Mouse (Mus musculus) MN1 (cell line): ENCODE results near the gene Nos1ap.

Source experiments
- DNase-seq: peaks from one replicate; pipeline ENCODE4 v3.0.0-alpha.2; 2016; ENCODE audit warnings: low spot score

Nos1ap gene

DNA sequence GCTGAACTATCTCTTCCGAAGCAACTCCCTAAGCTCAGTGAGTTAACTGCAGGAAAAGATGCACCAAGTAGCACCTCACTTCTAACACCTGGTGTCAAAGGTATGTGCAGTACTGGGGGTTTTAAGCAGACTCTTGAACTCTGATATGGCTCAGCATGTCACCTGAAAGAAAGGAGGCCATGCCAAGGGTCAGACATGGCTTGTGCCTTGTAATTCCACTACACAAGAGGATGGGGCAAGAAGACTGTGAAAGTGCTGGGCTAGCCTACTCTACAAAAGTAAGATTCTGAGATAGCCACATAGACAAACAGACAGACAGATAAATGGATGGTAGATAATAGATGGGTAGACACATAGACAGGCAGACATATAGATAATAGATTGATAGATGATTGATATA lies 87.7 kb downstream of the Nos1ap start:
- no peak for DNase-seq

- DNase-seq, result no peak
Measured at GRCm38 (mm10) chr1:170501556-170501955, 88.1 kb downstream of the Nos1ap start.

DNA sequence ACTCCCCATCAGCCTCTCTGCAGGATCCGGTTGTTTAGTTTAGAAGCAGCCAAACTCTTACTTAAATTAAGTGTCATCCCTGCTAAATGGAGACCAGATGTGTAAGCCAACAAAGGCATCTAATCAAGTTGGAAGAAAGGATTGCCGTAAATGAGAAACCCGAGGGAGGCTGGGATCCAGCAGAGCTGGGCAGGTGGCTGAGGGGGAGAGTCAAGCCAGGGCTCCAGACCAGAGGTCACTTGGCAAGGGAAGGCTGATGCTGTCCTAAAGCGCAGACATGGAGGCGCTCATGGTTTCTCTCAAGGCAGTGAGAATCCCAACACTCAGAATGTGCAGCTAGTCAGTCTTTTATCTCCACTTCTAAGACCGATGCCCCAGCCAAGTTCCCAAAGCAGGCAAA lies 89.8 kb downstream of the Nos1ap start:
- DNase-seq, result no peak

- DNase-seq, result no peak
Measured at GRCm38 (mm10) chr1:170499466-170499865, 90.2 kb downstream of the Nos1ap start.

- no peak for DNase-seq
Measured at GRCm38 (mm10) chr1:170498645-170499044, 91.0 kb downstream of the Nos1ap start.

GRCm38 (mm10) chr1:170496221-170496620 lies 93.4 kb downstream of the Nos1ap start:
- DNase-seq, result no peak

- no peak for DNase-seq
Measured at GRCm38 (mm10) chr1:170495538-170496183, 94.0 kb downstream of the Nos1ap start.

DNA sequence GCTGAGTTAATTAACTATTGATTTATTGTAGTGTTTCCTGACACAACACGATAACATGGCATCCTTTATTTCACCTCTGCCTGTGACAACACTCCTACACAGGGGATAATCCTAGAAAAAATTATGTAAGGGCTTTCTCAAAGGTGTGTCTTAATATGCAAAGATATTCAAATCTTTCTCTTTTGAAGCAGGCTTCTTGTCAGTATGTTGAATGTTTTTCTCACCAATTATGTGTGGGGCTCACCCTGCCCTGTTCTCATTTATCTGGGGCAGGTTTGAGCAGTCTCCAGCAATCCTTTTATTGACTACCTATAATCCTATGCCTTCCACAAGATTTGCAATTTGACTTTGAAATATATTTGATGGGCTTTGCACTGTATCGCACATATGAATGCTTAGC lies 97.1 kb downstream of the Nos1ap start:
- no peak for DNase-seq

DNA sequence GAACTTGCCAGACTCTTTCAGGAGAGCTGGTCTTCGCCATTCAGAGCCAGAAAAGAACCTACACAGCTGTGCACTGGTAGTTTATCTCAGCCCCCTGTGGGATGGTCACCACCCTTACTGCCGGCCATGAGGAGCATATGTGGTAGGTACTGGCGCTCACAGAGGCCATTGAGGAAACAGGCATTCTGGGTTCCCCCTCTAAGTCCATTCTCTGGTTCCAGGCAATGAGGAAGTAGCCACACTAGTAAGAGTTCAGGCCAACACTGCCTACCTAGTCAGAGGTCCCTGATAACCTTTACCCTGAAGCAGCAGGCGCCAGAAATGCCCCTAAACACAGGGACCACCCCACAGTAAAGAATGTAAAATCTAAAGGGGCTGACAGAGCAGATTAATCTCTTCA lies 97.6 kb downstream of the Nos1ap start:
- no peak for DNase-seq

GRCm38 (mm10) chr1:170489936-170490335 lies 99.7 kb downstream of the Nos1ap start:
- DNase-seq, result no peak

DNA sequence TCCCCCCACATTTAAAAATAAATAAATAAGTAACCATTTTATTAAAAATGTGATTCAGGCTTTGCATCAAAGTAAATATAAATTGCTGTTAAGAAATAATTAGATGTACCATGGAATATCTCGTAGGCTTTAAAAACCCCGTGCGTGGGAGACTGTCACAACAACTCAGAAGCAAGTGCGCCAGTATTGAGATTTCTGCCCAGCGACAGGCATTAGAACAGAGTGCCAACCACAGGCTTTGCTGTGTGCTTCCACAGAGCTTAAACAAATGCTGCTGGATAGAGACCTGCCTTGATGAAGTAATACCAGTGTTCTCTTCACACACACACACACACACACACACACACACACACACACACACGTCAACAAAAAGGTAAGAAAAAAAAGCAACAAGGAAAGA lies 100.2 kb downstream of the Nos1ap start:
- DNase-seq, result no peak

GRCm38 (mm10) chr1:170485119-170485518 lies 104.5 kb downstream of the Nos1ap start:
- DNase-seq, result no peak

- DNase-seq, result no peak
Measured at GRCm38 (mm10) chr1:170482236-170482905, 107.3 kb downstream of the Nos1ap start.

- no peak for DNase-seq
Measured at GRCm38 (mm10) chr1:170481093-170481492, 108.6 kb downstream of the Nos1ap start.

DNA sequence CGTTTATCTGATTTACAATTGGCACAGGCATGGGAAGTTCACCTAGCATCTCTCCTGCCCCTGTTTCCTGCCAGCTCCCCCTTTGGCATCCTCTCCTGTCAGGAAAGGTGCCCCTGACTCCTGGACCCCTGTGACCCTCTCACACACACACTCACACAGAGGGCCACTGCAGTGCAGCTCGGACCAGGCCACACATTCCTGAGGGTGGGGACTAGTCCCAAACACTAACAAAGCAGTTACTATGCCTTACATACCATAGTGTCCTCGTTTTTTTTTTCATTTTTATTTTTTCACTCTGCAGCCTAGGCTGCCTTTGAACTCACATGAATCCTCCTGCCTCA lies 110.2 kb downstream of the Nos1ap start:
- no peak for DNase-seq

GRCm38 (mm10) chr1:170478791-170479457 lies 110.7 kb downstream of the Nos1ap start:
- no peak for DNase-seq

DNA sequence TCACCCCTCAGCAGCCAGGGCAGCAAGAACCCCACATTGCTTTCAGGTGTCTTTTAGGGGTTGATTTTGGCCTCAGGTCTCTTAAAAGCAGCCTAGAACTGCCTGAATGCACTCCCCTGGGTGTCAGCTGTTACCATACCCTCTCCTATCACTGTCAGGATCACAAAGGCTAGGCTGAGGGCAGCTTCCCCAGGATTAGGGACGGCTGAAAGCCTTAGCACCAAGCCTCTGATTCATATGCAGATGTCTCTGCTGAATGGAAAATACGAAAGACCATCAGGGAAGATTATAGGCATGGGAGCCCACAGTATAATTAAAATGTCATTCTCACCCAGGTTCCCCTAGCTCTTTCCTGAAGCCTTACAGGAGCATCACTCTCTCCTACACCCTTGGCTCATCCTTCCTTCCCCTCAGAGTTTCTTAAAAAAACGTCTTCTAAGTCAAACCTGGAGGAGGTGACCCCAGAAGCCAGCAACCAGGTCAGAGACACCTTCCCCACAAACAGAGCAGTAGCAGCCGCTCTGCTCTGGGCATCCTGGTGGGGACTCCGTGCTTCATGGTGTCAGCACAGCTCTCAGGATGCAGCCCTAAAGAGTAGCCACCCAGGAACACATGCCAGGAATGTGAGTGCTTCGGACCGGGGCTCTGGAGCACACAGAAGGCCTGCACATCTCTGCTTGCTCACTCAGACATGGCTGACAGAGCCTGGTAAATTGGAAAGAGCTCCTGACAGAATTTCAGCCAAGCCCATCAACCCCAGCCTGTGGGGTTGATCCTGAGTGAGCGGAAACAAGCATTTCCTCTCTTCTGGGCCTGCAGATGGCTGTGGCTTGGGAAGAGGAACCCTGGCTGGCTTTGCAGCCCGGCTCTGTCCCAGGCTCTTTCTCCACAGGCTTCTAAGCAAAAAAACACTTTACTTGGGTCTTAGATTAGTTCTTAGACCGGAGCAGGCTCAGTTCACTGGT lies 111.7 kb downstream of the Nos1ap start:
- DNase-seq, result no peak

DNA sequence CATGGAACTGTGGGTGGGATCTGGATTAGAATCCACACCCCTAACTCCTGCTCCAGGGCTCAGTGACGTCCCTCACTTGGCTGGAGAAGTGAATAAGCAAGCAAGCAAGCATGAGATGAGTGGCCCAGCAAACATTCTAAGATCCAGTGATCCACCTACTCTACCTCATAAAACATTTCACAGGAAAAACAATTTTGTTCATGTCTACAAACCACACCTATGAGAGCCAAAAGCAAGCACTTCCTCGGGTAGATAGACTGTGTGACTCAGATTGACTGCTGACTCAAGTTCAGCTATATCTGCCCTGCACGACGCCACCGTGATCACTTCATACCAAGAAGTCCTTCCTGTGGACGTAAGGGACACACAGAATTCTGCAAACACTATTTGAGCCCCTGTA lies 116.2 kb downstream of the Nos1ap start:
- DNase-seq, result no peak

DNA sequence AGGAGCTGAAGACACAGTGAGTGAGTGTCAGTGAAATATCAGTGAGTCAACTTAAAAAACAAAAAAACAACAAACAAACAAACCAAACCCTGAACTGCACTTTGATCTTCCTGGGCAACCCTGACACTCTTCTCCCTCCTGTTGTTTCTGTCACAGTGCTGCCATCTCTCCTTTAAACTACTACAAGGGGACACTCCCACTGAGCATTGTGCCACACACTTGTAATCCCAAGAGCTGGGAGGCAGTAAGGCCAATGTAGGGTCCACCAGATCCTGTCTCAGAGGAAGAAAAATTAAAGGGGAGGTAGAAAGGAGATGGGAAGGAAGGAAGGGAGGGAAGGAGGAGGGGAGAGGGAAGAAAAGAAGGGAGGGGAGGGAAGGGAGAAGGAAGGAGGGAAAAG lies 116.8 kb downstream of the Nos1ap start:
- no peak for DNase-seq

GRCm38 (mm10) chr1:170466099-170467009 lies 123.3 kb downstream of the Nos1ap start:
- no peak for DNase-seq

GRCm38 (mm10) chr1:170462140-170462539 lies 127.5 kb downstream of the Nos1ap start:
- DNase-seq, result no peak
